Mouse (Mus musculus) cortical plate, adult 2 months (tissue): ENCODE measurements around the gene Ppp6c. TPM values are rescaled to one million over a fixed set of nuclear protein-coding genes. Genes with fewer than 3 reads are reported as not detected.

ENCODE experiments used
- H3K27ac ChIP-seq: fragments of 200-500 bp; 2 replicates; pipeline ENCODE4 v1.5.1; 2012; ENCODE audit warnings: low read length, control low read depth, inconsistent platforms; ENCODE audit not compliant: insufficient read depth
- H3K4me1 ChIP-seq: fragments of 200-500 bp; 2 replicates; pipeline ENCODE4 v1.6.1; 2011; ENCODE audit warnings: low read length; ENCODE audit not compliant: control insufficient read depth, insufficient read depth
- H3K4me3 ChIP-seq: fragments of 200-500 bp; 2 replicates; pipeline ENCODE4 v1.5.1; 2011; ENCODE audit warnings: mild to moderate bottlenecking, low read length, control low read depth; ENCODE audit not compliant: insufficient read depth
- POLR2A ChIP-seq: fragments of 200-500 bp; IDR thresholded peaks from 2 replicates; pipeline ENCODE4 v1.6.1; 2011; ENCODE audit warnings: mild to moderate bottlenecking, low read length, control low read depth; ENCODE audit not compliant: insufficient read depth; ENCODE audit errors: extremely low read depth
- polyA plus RNA-seq: library from polyadenylated mRNA; depleted of rRNA; stranded (reverse); fragments of >200 nt; gene quantifications from 2 replicates; pipeline ENCODE4 v1.2.3, GENCODE M21; 2012; rRNA removed

Gene Ppp6c
- polyA plus RNA-seq, 1 experiment = 47.4 TPM

GRCm38 (mm10) chr2:39148075-39148474, 78.2 kb downstream of the Ppp6c start:
- no peak for TF ChIP-seq POLR2A

GRCm38 (mm10) chr2:39146469-39146868, 79.8 kb downstream of the Ppp6c start:
- Histone ChIP-seq H3K4me3 (no peak overlapping the region), H3K27ac (no peak overlapping the region), H3K4me1 (peaks cover 2% of the 10 kb centered on the region)
- TF ChIP-seq POLR2A = no peak

More at GRCm38 (mm10) chr2:39148075-39148474, 78.2 kb downstream of the Ppp6c start:
- peaks cover 2% of the 10 kb centered on the region for H3K4me1 ChIP-seq
- H3K4me3 ChIP-seq = no peak overlapping the region
- no peak overlapping the region for H3K27ac ChIP-seq

Other genes starting within 250 kb of the Ppp6c start
- 1.0 and 1.1 TPM in 2 replicates for gene Wdr38, start 229.0 kb downstream of the Ppp6c start, polyA plus RNA-seq
- gene Arpc5l, start 221.1 kb downstream of the Ppp6c start, polyA plus RNA-seq = 108 and 112 TPM in 2 replicates
- gene Rpl35, start 220.8 kb downstream of the Ppp6c start, polyA plus RNA-seq = 254 and 275 TPM in 2 replicates
- 40.2 and 45.0 TPM in 2 replicates for gene Golga1, start 160.9 kb downstream of the Ppp6c start, polyA plus RNA-seq
- gene Scai, start 35.7 kb downstream of the Ppp6c start, polyA plus RNA-seq = 12.2 and 14.2 TPM in 2 replicates